Mouse (Mus musculus) liver, embryonic 16.5 days (tissue): ENCODE measurements around the gene Apbb1. TPM values are rescaled to one million over a fixed set of nuclear protein-coding genes. Genes with fewer than 3 reads are reported as not detected.

ENCODE experiments used
- ATAC-seq: fragments of 200-750 bp; cut with Nextera tagmentation; 2 replicates; pipeline ENCODE4 v1.8.0; 2017; ENCODE audit warnings: low read depth, mild to moderate bottlenecking, moderate number of reproducible peaks, moderate library complexity
- H3K27ac ChIP-seq: fragments of 300-500 bp; sonication (generic); 2 replicates; pipeline ENCODE4 v1.5.1; 2014; ENCODE audit warnings: mild to moderate bottlenecking, low read length
- H3K27me3 ChIP-seq: fragments of 300-500 bp; sonication (generic); 2 replicates; pipeline ENCODE4 v1.6.1; 2014; ENCODE audit warnings: low read depth, low read length, mixed read lengths; ENCODE audit not compliant: control insufficient read depth, insufficient read depth
- H3K36me3 ChIP-seq: fragments of 300-500 bp; sonication (generic); 2 replicates; pipeline ENCODE4 v1.6.1; 2014; ENCODE audit warnings: mild to moderate bottlenecking; ENCODE audit not compliant: control insufficient read depth, insufficient read depth
- H3K4me1 ChIP-seq: fragments of 300-500 bp; sonication (generic); 2 replicates; pipeline ENCODE4 v1.6.1; 2014; ENCODE audit warnings: low read depth, low read length, mixed read lengths; ENCODE audit not compliant: control insufficient read depth
- H3K4me2 ChIP-seq: fragments of 300-500 bp; sonication (generic); 2 replicates; pipeline ENCODE4 v1.6.1; 2014; ENCODE audit warnings: low read depth, low read length, mixed read lengths
- H3K4me3 ChIP-seq: fragments of 300-500 bp; sonication (generic); 2 replicates; pipeline ENCODE4 v1.5.1; 2014; ENCODE audit warnings: low read depth, mild to moderate bottlenecking, low read length
- H3K9ac ChIP-seq: fragments of 300-500 bp; sonication (generic); 2 replicates; pipeline ENCODE4 v1.6.1; 2014; ENCODE audit warnings: low read depth, low read length
- H3K9me3 ChIP-seq: fragments of 300-500 bp; sonication (generic); replicated peaks from 2 replicates; pipeline ENCODE4 v1.6.1; 2016; ENCODE audit warnings: low read length; ENCODE audit not compliant: control insufficient read depth
- WGBS: fragments of 180-500 bp; shearing (Covaris S2); extraction: QIAGEN DNeasy Blood & Tissue Kit; methylation state at CpG from one replicate; pipeline ENCODE4 v1.1.7; 2014; ENCODE audit not compliant: insufficient replicate concordance; 5-methylcytosine and 5-hydroxymethylcytosine counted together
- polyA plus RNA-seq: library from polyadenylated mRNA; unstranded; fragments of >200 nt; fragmentation: Nextera tagmentation; extraction: Ambion mirVana; gene quantifications from 2 replicates; pipeline ENCODE4 v1.2.1, GENCODE M21; 2015

Apbb1 gene
- polyA plus RNA-seq, 1 experiment from 2014 or later: 3.3 TPM

DNA sequence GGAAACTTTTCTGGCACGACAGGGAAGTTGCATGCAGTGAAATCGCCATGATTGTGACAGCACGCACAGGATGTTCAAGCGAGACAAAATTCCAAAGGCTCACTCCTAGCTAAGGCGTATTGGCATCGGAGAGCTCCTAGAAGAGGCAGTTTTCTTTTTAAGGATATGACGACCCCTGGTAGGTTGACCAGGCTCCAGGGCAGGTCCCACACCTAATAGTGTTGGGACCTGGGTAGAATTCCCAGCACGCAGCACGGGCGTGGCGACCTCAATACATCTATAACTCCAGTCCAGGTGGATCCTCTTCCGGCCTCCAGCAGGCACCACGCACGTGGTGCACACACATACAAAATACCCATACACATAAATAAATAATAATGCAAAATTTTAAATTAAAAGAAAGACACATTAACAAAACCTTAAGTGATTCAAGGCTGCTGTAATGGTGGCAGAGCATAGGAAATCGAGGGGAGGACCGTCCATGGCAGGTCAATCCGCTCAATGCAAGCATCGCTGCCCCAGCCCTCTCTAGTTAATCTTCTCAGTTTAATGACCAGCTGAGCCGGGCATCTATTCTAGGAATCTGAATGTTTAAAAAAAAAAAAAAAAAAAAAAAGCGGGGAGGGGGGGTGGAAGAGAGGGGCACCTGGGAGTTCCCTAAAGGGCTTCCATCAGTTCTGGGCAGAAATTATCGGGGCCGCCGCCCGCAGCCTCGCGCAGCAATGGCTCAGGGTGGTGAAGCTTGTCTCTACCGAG, 27.8 kb downstream of the Apbb1 start:
- ATAC-seq: no peak
- no peaks in the 10 kb centered on the region for H3K9me3 ChIP-seq
- H3K9ac ChIP-seq: peak overlapping the region; percentile 72
- peaks cover 10% of the 10 kb centered on the region for H3K36me3 ChIP-seq
- H3K4me1 ChIP-seq: peaks cover 19% of the 10 kb centered on the region
- H3K4me3 ChIP-seq: peak overlapping the region; percentile 68
- peak overlapping the region; percentile 76 for H3K4me2 ChIP-seq
- H3K27me3 ChIP-seq: no peaks in the 10 kb centered on the region
- 35% methylated on average over 26 of the region's 27 CpGs for WGBS
- H3K27ac ChIP-seq: no peak overlapping the region

DNA sequence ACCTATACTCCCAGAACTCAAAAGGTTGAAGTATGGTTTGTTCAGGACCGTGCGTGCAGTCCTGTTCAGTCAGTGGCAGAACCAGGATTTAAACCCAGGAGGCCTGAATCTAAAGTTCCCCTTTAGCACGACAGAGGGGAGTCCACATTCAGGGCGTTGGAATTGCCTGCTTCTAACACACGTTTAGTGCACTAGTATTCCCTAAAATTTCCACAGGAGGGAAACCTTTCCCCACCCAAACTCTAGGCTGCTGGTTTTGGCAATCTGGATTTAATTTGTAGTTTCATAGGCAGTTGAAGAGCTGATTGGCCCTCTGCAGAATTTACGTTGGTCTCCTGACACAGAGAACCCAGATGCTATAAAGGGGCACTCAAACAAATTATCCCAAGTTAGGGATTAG, 32.4 kb downstream of the Apbb1 start:
- Histone ChIP-seq H3K9me3 (no peaks in the 10 kb centered on the region), H3K4me1 (peaks cover 6% of the 10 kb centered on the region), H3K4me3 (no peak overlapping the region), H3K9ac (no peak overlapping the region), H3K27ac (no peak overlapping the region), H3K4me2 (no peak overlapping the region), H3K27me3 (no peaks in the 10 kb centered on the region), H3K36me3 (no peaks in the 10 kb centered on the region)
- ATAC-seq: no peak
- 38% methylated on average over 6 of the region's 6 CpGs for WGBS

DNA sequence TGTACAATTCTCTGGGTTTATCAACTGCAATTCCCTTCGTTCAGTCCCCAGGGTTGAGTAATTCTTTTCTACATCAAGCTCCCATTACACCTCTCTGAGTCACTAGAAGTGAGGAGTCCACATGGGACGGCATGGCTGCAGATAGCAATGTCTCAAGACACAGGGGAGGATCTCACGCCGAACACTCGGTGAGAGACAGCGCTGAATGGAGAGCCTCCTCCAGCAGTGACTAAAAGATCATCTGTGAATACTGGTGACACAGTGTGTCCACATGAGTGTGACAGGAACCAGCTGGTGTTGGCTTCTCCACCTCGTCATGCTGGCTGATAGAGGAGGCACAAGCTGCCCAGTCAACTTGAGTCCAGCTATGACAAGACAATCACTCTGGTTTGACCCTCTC, 33.5 kb downstream of the Apbb1 start:
- Histone ChIP-seq H3K9me3 (no peaks in the 10 kb centered on the region), H3K27me3 (no peaks in the 10 kb centered on the region), H3K36me3 (no peaks in the 10 kb centered on the region), H3K9ac (no peak overlapping the region), H3K4me3 (no peak overlapping the region), H3K4me2 (no peak overlapping the region), H3K4me1 (no peaks in the 10 kb centered on the region), H3K27ac (no peak overlapping the region)
- ATAC-seq: no peak
- WGBS: 63% methylated on average over 7 of the region's 7 CpGs

DNA sequence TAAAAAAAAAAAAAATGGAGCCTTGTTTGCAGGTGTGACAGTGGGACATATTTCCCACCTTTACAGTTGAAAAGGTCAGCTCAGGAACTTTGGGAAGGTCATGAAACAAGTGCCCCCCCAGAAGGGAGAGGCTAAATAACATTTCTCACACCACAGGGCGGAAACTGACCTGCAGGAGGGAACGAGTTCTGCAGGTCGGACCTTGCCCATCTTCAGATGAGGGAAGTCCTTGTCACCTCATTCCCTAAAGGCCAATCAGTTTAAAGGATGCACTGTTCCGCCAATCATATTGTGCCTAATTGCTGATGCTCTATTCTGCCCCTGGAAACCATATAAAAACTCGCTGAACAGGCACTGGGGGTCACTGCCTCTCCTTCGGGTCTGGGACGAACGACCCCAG, 35.5 kb downstream of the Apbb1 start:
- Histone ChIP-seq H3K9ac (no peak overlapping the region), H3K27ac (no peak overlapping the region), H3K4me3 (no peak overlapping the region), H3K4me1 (no peaks in the 10 kb centered on the region), H3K36me3 (no peaks in the 10 kb centered on the region), H3K9me3 (no peaks in the 10 kb centered on the region), H3K4me2 (no peak overlapping the region), H3K27me3 (no peaks in the 10 kb centered on the region)
- WGBS: 50% methylated on average over 8 of the region's 8 CpGs
- ATAC-seq: no peak

DNA sequence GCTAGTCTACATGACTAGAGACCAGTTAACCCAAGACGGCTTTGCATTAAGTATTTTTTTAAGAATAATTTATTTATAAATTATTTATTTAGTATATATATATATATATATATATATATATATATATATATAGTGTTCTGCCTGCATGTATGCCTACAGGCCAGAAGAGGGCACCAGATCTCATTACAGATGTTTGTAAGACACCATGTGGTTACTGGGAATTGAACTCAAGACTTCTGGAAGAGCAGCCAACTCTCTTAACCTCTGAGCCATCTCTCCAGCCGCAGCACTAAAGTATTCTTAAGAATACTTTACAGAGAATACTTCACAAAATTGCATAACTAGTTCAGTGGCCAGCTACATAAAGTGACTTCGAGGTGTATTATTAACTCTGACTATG, 47.3 kb downstream of the Apbb1 start:
- Histone ChIP-seq H3K4me2 (no peak overlapping the region), H3K27me3 (no peaks in the 10 kb centered on the region), H3K36me3 (no peaks in the 10 kb centered on the region), H3K9me3 (no peaks in the 10 kb centered on the region), H3K27ac (no peak overlapping the region), H3K4me1 (no peaks in the 10 kb centered on the region), H3K9ac (no peak overlapping the region), H3K4me3 (no peak overlapping the region)
- no peak for ATAC-seq
- 56% methylated on average over 3 of the region's 3 CpGs for WGBS

DNA sequence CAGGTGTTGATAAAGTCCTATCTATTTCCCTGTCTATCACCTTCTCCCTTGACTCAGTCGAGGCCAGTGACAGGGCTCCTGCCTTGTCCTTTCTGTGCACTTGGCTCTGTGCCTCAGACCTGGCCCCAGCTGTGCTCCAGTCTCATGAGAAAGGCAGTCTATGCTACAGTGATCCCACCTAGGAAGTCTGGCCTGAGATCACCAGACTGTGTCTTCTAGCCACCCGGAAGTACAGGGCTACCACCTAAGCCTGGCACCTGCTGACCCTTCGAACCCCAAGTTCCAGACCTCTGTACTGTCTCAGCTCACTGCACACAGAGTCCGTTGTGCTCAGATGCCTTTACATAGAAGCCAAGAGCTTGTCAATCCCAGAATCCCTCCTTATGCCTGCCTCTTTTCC, 53.4 kb downstream of the Apbb1 start:
- Histone ChIP-seq H3K4me3 (no peak overlapping the region), H3K4me1 (no peaks in the 10 kb centered on the region), H3K9me3 (no peaks in the 10 kb centered on the region), H3K9ac (no peak overlapping the region), H3K27me3 (no peaks in the 10 kb centered on the region), H3K27ac (no peak overlapping the region), H3K36me3 (no peaks in the 10 kb centered on the region), H3K4me2 (no peak overlapping the region)
- 51% methylated on average over 4 of the region's 4 CpGs for WGBS
- no peak for ATAC-seq

DNA sequence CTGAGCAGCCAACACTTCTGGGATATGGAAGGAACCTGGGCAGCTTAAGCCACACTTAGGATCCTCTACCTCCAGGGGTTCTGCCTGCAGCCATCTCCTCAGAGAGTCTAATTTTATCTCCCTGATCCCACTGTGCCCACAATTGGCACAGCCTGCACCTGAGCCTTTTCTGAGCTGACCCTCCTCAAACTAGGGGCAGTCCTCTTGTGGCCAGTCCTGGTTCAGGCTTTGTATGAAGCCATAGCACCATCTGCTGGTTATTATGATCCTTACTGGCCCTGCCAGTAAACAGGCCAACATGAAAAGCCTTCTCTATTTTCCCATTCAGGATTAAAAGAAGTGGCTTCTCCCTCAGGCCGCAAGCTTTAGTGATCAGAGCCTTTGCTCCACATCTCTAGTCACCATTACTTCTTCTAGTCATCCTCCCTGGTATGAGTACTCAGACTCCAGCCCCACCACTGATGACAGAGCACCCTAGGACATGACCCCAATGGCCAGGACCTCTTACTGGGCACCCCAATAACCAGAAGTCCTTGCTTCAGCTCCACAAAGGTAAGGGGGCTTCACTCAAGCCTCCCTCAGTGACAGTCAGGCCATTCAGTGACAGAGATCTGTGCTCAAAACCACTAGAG, 54.0 kb downstream of the Apbb1 start:
- Histone ChIP-seq H3K27me3 (no peaks in the 10 kb centered on the region), H3K4me3 (no peak overlapping the region), H3K4me1 (no peaks in the 10 kb centered on the region), H3K27ac (no peak overlapping the region), H3K9me3 (no peaks in the 10 kb centered on the region), H3K4me2 (no peak overlapping the region), H3K9ac (no peak overlapping the region), H3K36me3 (no peaks in the 10 kb centered on the region)
- WGBS: 50% methylated on average over 1 of the region's 1 CpGs
- ATAC-seq: no peak

DNA sequence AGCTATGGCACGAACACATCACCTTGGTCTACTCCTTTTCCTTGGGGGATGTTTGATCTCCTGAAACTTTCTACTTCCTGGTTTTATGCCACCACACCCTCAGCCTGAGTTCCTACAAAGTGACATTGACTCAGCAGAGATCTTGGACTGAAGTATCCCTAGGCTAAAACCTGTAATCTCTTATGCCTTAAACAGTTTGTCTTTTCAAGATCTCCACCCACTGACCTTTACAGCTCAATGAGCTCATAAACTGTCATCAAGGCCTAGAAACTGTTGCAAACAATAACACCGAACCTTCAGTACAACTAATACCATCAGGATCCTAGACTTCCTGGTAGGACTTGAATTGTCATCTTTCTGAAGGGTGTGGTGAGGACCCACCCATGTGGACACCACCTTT, 57.2 kb downstream of the Apbb1 start:
- H3K9me3 ChIP-seq: no peaks in the 10 kb centered on the region
- no peak overlapping the region for H3K9ac ChIP-seq
- H3K4me2 ChIP-seq: no peak overlapping the region
- no peak for ATAC-seq
- no peak overlapping the region for H3K27ac ChIP-seq
- H3K36me3 ChIP-seq: no peaks in the 10 kb centered on the region
- no peak overlapping the region for H3K4me3 ChIP-seq
- 58% methylated on average over 2 of the region's 2 CpGs for whole genome bisulfite sequencing
- no peaks in the 10 kb centered on the region for H3K4me1 ChIP-seq
- no peaks in the 10 kb centered on the region for H3K27me3 ChIP-seq

DNA sequence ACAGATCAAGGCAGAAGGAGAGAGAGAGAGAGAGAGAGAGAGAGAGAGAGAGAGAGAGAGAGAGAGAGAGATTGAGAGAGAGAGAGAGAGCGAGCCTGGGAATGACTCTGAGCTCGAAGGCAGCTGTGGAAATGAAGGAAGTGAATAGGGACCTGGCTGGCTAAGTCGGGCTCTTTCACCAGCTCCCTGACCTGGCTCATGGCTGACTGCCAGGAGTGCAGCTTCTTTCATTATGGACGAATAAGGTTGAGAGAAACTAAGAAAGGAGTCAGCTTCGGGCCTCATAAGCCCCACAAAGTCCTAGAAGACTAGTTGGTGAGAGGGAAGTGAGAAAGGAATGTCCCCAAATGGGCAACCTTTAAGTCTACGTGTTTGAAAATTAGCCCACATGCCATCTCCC, 61.3 kb downstream of the Apbb1 start:
- H3K9ac ChIP-seq: no peak overlapping the region
- no peaks in the 10 kb centered on the region for H3K27me3 ChIP-seq
- H3K9me3 ChIP-seq: no peaks in the 10 kb centered on the region
- no peaks in the 10 kb centered on the region for H3K36me3 ChIP-seq
- no peak overlapping the region for H3K4me3 ChIP-seq
- H3K4me1 ChIP-seq: no peaks in the 10 kb centered on the region
- H3K27ac ChIP-seq: no peak overlapping the region
- 39% methylated on average over 6 of the region's 6 CpGs for WGBS
- no peak for ATAC-seq
- H3K4me2 ChIP-seq: no peak overlapping the region
